Mouse (Mus musculus): ENCODE data around the gene Ndufa4. TPM values are rescaled to one million over a fixed set of nuclear protein-coding genes. Genes with fewer than 3 reads are reported as not detected.
A peak's percentile ranks its signal among the peaks of the same experiment; 100 is the strongest.

Gene Ndufa4
- 8.0 and 14.2 TPM in 2 replicates for polyA plus RNA-seq (2012)

- no peak for TF ChIP-seq GATA1 (IDR thresholded peaks at IDR 0.05; ENCODE audit: low read length)
Measured at GRCm38 (mm10) chr6:11907269-11908032, at the start of gene Ndufa4, which contains the start of gene Phf14. TSS of gene Ndufa4 (minus strand) at chr6:11907497. TSS of gene Phf14 (plus strand) at chr6:11907809.

GRCm38 (mm10) chr6:11948100-11948499 lies 40.8 kb upstream of the Ndufa4 start:
- TF ChIP-seq GATA1 (IDR thresholded peaks at IDR 0.05; ENCODE audit: low read length) = no peak

- no peak for TF ChIP-seq GATA1 (IDR thresholded peaks at IDR 0.05; ENCODE audit: low read length)
Measured at GRCm38 (mm10) chr6:11942089-11942488, 34.8 kb upstream of the Ndufa4 start.

- peak; percentile 85 for TF ChIP-seq GATA1 (IDR thresholded peaks at IDR 0.05; ENCODE audit: low read length)
Measured at GRCm38 (mm10) chr6:11940895-11941294, 33.6 kb upstream of the Ndufa4 start.

GRCm38 (mm10) chr6:11933403-11933802 lies 26.1 kb upstream of the Ndufa4 start:
- no peak for TF ChIP-seq GATA1 (IDR thresholded peaks at IDR 0.05; ENCODE audit: low read length)

- TF ChIP-seq GATA1 (IDR thresholded peaks at IDR 0.05; ENCODE audit: low read length) = no peak
Measured at GRCm38 (mm10) chr6:11927485-11927884, 20.2 kb upstream of the Ndufa4 start.

- TF ChIP-seq GATA1 (IDR thresholded peaks at IDR 0.05; ENCODE audit: low read length) = no peak
Measured at GRCm38 (mm10) chr6:11926082-11926595, 18.8 kb upstream of the Ndufa4 start.

- TF ChIP-seq GATA1 (IDR thresholded peaks at IDR 0.05; ENCODE audit: low read length) = no peak
Measured at GRCm38 (mm10) chr6:11925496-11926041, 18.3 kb upstream of the Ndufa4 start.

- no peak for TF ChIP-seq GATA1 (IDR thresholded peaks at IDR 0.05; ENCODE audit: low read length)
Measured at GRCm38 (mm10) chr6:11908170-11908569, 873 bp upstream of the Ndufa4 start.

- TF ChIP-seq GATA1 (IDR thresholded peaks at IDR 0.05; ENCODE audit: low read length) = no peak
Measured at GRCm38 (mm10) chr6:11906890-11907268, 418 bp downstream of the Ndufa4 start.

- TF ChIP-seq GATA1 (IDR thresholded peaks at IDR 0.05; ENCODE audit: low read length) = no peak
Measured at GRCm38 (mm10) chr6:11900809-11901310, 6.4 kb downstream of the Ndufa4 start.

Other genes with a start within 250 kb of the Ndufa4 start
- gene Phf14, start 312 bp upstream of the Ndufa4 start, polyA plus RNA-seq (2012) = 15.3 and 20.0 TPM in 2 replicates